Mouse (Mus musculus) embryonic stem cell, embryonic (primary cell): ENCODE data around the gene Hid1.

Experiments
- CTCF ChIA-PET, 4 experiments: fragments of 300-600 bp in 2 of 4; fragments of 350-600 bp in 2 of 4; sonication (Branson Sonifier 250); formaldehyde crosslinking; loops; one replicate each; lab custom pipeline; 2022; ENCODE audit warnings: inconsistent platforms in 2 of 4; lab: Charles Lee
- POLR2A ChIA-PET, 4 experiments: fragments of 300-600 bp in 2 of 4; fragments of 350-600 bp in 2 of 4; sonication (Branson Sonifier 250); formaldehyde crosslinking; loops; one replicate each; lab custom pipeline; 2022; ENCODE audit warnings: antibody characterized with exemption in 4 of 4, inconsistent platforms in 1 of 4; lab: Charles Lee

Hid1 gene

DNA sequence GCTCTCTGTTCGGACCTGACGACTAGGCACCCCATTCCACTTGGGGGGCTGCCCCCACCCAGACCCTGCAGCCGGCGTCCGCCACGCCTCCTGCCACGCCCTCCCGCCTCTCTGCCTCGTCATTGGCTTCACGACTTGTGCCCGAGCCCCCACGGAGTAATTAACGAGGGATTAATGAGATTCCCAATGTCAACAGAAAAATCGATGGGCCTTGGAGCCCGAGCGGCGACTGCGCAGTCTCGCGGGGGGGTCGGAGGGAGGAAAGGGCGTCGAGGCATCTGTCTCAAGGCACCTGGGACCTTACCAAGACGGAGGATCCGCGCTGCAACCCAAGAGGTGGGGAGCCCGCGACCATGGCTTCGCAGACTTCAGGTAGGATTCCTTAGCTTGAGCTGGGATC lies 33.0 kb downstream of the Hid1 start, which contains the start of gene Otop3:
Gene Otop3 (plus strand): TSS at position 201 of the 400 bp plus-strand sequence.
- ChIA-PET POLR2A (interaction anchor here in 2 of 4 experiments (1.0 to 2.0 kb wide), 3 partner anchors 11 to 42 kb away, joined by 3 to 7 read pairs (median 4); no protein-coding TSS in a partner anchor), CTCF (interaction anchor here (0.5 to 2.8 kb wide), 8 partner anchors 12 to 466 kb away, joined by 3 to 9 read pairs (median 4); partner anchors contain the start of genes Ush1g (in 2 of the 4) and Nt5c (in 1 of the 4))

DNA sequence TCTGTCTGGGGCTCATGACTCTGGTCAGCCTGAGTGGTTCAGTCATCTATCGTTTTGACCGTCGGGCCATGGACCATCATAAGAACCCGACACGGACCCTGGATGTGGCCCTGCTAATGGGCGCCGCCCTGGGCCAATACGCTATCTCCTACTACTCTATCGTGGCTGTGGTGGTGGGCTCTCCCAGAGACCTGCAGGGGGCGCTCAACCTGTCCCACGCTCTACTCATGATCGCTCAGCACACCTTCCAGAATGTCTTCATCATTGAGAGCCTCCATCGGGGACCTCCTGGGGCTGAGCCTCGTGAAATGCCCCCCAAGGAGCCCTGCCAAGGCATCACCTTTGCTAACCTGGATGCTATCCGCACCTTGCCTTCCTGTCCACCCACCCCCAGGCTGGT lies 38.2 kb downstream of the Hid1 start:
- CTCF ChIA-PET: interaction anchor here in 2 of 4 experiments (0.6 to 1.4 kb wide), 4 partner anchors 21 to 101 kb away, joined by 3 to 12 read pairs (median 4); no protein-coding TSS in a partner anchor
- POLR2A ChIA-PET: no interaction called here

DNA sequence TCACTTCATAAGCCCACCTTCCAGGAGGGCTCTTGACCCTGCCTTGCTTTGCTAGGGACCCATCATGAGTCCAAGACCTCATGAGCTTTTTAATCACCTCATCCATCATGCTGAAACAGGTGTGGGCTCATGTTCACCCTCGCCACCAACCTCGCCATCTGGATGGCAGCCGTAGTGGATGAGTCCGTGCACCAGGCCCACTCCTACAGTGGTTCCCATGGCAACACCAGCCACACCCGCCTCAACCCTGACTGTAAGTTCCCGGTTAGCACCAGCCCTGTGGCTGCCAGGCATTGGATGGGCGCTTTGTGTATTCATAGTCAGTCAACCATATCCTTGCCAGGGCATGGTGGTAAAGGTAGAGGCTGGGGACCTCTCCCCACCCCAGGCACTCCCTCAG lies 40.8 kb downstream of the Hid1 start:
- POLR2A ChIA-PET: interaction anchor here in 2 of 4 experiments (1.4 to 1.5 kb wide), 2 partner anchors 18 to 163 kb away, joined by 3 read pairs; partner anchors contain the start of gene Slc9a3r1 (in 1 of the 2)
- CTCF ChIA-PET: interaction anchor here in 1 of 4 experiments (1.3 to 2.3 kb wide), 2 partner anchors 27 to 124 kb away, joined by 4 to 5 read pairs; no protein-coding TSS in a partner anchor

DNA sequence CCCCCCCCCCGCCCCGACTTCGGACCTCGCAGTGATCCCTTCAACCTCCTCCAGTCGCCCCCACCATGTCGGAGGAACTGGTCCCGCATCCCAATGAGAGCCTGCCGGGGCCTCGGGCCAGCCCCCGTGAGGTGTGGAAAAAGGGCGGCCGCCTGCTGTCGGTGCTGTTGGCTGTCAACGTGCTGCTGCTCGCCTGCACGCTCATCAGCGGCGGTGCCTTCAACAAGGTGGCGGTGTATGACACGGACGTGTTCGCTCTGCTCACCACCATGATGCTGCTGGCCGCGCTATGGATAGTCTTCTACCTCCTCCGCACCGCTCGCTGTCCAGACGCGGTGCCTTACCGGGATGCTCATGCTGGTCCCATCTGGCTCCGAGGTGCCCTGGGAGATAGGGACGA lies 44.2 kb downstream of the Hid1 start:
- POLR2A ChIA-PET: interaction anchor here in 1 of 4 experiments (0.7 kb wide), 1 partner anchor 1129 kb away, joined by 3 read pairs; no protein-coding TSS in a partner anchor
- CTCF ChIA-PET: interaction anchor here (0.6 to 2.2 kb wide), 10 partner anchors 15 to 99 kb away, joined by 3 to 27 read pairs (median 4); partner anchors contain the start of gene Fads6 (in 1 of the 4)

DNA sequence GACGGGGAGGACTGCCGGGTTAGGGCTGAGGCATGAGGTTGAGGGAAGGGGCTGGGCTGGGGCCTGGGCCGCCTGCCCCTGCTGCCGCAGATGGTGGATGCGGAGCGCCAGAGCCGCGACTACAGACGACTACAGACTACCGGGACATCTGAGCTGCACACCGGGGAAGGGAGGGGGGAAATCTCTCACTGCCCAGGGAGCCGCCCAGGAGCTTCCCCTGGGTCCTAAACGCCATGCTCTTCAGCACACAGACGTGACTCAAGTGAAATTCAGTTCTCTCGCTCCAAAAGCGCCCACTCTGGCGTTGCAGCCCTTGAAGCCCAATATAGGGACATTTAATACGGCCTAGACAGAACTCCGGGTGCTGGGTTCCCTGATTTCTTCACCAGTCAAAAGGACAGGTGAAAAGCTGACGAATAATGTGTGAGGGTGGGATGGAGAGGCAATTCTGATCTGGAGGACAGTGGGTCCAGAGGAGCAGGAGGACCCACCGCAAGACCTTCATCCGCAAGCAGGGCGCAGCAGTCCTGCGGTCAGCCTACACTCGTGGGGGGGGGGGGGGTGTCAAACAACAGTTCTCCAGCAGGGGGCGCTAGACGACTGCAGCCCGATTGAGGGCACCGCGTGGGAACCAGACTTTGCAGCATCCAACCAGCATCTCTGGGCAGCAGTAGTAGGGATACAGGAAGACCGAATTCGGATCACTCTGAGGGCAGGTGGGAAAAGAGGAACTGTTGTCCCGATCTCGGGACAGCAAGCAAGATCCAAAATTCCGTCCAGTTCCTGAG lies 45.5 kb downstream of the Hid1 start, which contains the start of gene Ush1g:
Gene Ush1g (minus strand): TSS at position 136 of the 788 bp plus-strand sequence.
- CTCF ChIA-PET: interaction anchor here (0.6 to 2.2 kb wide), 38 partner anchors 8 to 1501 kb away, joined by 3 to 27 read pairs (median 3); partner anchors contain the start of genes Otop3 (in 2 of the 4), Fads6 (in 1 of the 4), Hid1 (in 1 of the 4) and Otop2 (in 1 of the 4)
- POLR2A ChIA-PET: interaction anchor here in 3 of 4 experiments (0.5 to 1.1 kb wide), 8 partner anchors 17 to 1073 kb away, joined by 3 to 5 read pairs (median 4); partner anchors contain the start of gene Fdxr (in 1 of the 3)

DNA sequence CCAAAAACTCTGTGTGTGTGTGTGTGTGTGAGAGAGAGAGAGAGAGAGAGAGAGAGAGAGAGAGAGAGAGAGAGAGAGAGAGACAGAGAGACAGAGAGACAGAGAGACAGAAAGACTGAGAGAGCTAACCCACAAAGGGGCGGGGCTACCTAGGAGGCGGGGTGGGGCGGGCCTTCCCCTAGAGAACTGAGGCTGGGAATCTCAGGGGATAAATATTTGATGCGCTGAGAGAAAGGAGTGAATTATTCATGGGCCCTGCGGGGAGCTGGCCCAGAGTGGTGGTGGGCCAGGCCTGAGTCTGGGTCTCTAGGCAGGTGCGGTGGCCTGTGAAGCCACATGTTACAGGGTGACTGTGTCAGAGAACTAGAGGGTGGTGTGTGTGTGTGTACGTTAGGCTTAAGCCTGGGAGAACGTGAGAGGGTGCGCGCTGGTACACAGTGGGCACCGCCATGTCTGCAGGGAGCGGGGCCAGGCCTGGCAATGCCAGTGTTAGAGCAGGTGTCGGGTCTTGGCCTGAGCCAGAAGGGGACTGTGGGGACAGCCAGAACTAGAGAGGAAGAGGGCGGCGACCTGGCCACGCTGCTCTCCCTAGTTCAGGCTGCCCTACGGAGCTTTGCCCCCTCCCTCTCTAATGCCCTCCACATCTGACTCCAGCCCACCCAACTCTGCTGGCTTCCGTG lies 47.7 kb downstream of the Hid1 start:
- CTCF ChIA-PET: interaction anchor here (0.5 to 1.3 kb wide), 17 partner anchors 8 to 821 kb away, joined by 3 to 11 read pairs (median 3); no protein-coding TSS in a partner anchor
- POLR2A ChIA-PET: interaction anchor here in 3 of 4 experiments (0.6 to 1.6 kb wide), 6 partner anchors 8 to 272 kb away, joined by 3 to 6 read pairs (median 4); partner anchors contain the start of gene Fdxr (in 2 of the 3)

DNA sequence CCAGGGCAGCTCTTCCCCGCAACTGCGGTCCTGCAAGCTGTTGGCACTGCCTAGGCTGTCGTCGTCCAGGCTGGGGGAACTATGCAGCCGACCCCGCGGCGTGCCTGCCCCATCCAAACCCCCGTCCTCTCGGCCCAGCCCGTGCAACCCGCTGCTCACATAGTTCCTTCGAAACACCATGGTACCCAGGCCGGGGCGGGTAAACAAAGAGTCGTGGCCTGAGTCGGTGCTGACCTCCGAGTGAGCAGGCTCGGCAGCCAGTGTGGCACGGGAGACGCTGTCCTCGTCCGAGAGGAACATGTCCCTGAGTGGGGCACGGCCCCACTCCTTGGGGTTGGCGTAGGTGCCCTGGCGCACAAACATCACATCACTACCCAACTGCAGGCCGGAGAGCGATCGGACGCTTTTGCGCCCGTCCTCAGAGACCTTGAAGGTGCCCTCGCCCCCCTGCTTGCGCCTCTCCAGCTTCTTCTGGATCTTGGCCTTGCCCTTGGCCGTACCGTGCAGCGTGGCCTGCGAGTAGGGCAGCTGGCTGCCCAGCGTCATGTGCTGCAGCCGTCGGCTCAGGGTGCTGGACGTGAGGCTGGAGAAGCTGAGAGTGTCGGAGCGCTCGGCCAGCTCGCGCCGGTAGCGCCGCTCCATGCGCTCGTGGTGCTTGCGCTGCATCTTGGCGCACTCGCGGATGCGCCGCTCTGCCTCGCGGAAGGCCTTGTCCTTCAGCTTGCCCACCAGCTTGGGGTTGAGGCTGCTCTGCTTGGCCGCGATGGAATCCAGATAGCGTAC lies 49.1 kb downstream of the Hid1 start:
- POLR2A ChIA-PET: interaction anchor here in 3 of 4 experiments (0.5 to 1.6 kb wide), 14 partner anchors 14 to 328 kb away, joined by 3 to 7 read pairs (median 3); partner anchors contain the start of genes Fdxr (in 1 of the 3), Jpt1 (in 1 of the 3), Otop3 (in 1 of the 3) and Slc9a3r1 (in 1 of the 3)
- CTCF ChIA-PET: interaction anchor here (0.6 to 2.7 kb wide), 12 partner anchors 11 to 1124 kb away, joined by 3 to 12 read pairs (median 4); partner anchors contain the start of gene Otop2 (in 1 of the 4)

DNA sequence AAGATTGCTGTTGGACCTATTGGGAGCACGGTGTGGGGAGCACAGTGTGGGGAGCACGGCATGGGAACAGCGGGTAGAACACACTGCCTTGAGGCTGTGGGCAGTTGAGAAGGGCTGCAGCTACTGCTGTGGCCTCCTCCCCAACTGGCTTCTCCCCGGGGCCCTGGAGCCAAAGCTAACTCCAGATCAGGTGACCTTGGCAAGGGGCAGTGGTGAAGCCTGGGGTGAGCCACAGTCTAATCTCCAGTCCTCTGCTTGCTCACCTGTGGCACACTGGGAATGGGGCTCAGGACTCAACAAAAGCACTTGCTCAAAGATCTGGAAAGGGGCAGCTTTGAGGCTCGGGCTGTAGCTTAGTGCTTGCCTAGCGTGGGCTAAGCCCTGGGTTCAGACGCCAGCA lies 50.4 kb downstream of the Hid1 start:
- CTCF ChIA-PET: interaction anchor here in 3 of 4 experiments (0.5 to 2.7 kb wide), 10 partner anchors 10 to 236 kb away, joined by 3 to 12 read pairs (median 4); partner anchors contain the start of gene Otop2 (in 1 of the 3)
- POLR2A ChIA-PET: interaction anchor here in 2 of 4 experiments (0.6 to 1.6 kb wide), 8 partner anchors 20 to 577 kb away, joined by 3 to 4 read pairs (median 3); partner anchors contain the start of genes Fads6 (in 1 of the 2), Fdxr (in 1 of the 2), Hid1 (in 1 of the 2) and Jpt1 (in 1 of the 2)

DNA sequence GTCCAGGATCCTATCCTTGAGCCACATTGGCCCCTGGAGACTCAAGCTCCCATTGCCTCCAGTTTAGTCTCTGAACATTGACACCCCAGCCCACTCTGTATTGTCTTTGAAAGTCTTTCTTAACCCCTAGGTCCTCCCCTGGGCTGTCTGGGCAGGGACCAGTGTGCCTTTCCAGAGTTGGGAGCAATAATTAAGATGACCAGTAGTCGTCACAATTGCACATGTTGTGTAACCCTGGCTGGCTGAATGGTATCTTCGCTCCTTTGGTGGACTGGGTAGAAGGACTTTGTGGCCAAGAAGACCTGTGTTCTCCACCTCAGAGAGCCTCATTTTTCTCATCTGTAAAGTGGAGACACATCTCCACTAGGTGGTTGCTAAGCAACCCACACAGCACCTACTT lies 53.3 kb downstream of the Hid1 start:
- CTCF ChIA-PET: interaction anchor here in 2 of 4 experiments (0.6 to 1.1 kb wide), 2 partner anchors 19 to 44 kb away, joined by 3 read pairs; no protein-coding TSS in a partner anchor
- POLR2A ChIA-PET: no interaction called here

DNA sequence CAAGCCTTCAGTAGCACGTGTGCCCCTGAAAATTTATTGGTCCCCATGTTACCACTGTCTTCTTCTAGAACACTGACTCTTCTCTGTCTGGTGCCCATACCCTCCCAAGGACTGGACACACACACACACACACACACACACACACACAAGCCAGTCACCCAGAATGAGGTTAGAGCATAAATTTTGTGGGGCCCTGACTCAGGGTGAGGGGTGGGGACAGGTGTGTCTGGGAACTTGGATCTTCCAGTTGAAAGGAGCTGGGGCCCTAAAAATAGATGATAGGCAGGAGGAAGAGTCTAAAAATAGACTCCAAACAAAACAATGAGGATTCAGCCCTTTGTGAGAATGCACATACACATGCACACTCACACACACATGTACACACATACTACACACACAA lies 58.8 kb downstream of the Hid1 start:
- ChIA-PET POLR2A (no interaction called here), CTCF (interaction anchor here in 1 of 4 experiments (1.0 kb wide), 1 partner anchor 11 kb away, joined by 3 read pairs; the partner anchor contains the start of gene Fads6)

DNA sequence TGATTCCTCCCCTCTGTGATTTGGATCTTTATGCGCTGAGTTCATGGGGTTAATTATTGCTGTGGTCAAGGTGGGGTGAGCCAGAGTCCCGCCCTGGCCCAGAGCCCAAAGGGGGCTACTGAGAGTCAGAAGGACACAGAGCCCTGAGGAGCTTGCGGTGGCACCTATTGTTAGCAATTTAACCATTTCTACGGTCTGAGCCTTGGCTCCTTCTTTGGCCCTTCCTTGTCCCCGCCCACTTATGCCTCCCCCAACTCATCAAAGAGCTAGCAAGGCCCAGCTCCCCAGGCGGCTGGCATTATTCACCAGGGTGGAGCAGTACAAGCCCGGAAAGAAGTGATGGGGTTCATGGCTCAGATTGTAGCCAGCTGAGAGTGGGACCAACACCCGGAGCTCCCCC lies 60.7 kb downstream of the Hid1 start, which contains the start of gene Otop2:
Gene Otop2 (plus strand): TSS at position 301 of the 400 bp plus-strand sequence.
- POLR2A ChIA-PET: interaction anchor here in 1 of 4 experiments (0.9 to 1.1 kb wide), 2 partner anchors 9 to 30 kb away, joined by 4 to 5 read pairs; partner anchors contain the start of genes Fads6 and Fdxr
- CTCF ChIA-PET: interaction anchor here (0.5 to 2.2 kb wide), 6 partner anchors 8 to 1144 kb away, joined by 3 to 7 read pairs (median 4); partner anchors contain the start of gene Ush1g (in 1 of the 4)

DNA sequence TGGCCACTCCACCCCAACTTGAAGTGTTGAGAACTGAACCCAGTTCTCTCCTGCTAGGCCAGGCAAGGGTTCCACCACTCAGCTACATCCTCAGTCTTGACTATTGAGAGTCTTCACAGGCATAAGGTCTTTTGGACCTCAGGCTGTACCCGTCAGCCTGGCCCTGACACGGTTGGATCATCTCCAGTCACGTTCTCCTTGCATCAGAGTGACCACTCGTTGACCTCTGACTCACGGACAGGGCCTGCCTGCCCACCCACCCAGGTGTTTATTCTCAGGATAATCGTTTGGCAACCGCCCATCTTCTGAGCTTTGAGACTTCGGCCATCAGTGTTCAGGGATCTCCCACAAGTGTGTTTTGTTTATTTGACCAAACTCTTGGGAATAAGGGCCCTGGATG lies 64.4 kb downstream of the Hid1 start:
- ChIA-PET CTCF (interaction anchor here in 1 of 4 experiments (2.3 kb wide), 1 partner anchor 78 kb away, joined by 6 read pairs; no protein-coding TSS in a partner anchor), POLR2A (interaction anchor here in 2 of 4 experiments (0.6 to 1.4 kb wide), 2 partner anchors 78 to 193 kb away, joined by 3 read pairs; no protein-coding TSS in a partner anchor)

DNA sequence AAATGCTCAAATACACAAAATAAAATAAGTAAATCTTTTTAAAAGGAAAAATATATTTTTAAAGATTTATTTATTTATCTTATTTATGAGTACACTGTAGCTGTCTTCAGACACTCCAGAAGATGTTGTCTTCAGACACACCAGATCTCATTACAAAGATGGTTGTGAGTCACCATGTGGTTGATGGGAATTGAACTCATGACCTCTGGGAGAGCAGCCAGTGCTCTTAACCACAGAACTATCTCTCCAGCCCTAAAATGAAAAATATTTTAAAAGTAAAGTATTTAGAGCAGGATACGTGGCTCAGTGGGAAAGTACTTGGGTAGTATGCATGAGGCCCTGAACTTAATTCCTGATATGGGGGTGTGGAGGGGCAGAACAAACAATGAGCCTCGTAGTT lies 66.2 kb downstream of the Hid1 start:
- POLR2A ChIA-PET: interaction anchor here in 3 of 4 experiments (0.6 to 1.1 kb wide), 6 partner anchors 25 to 512 kb away, joined by 3 to 5 read pairs (median 3); partner anchors contain the start of genes Caskin2 (in 1 of the 3) and Fdxr (in 1 of the 3)
- CTCF ChIA-PET: interaction anchor here (0.6 to 2.0 kb wide), 18 partner anchors 16 to 512 kb away, joined by 3 to 10 read pairs (median 4); partner anchors contain the start of gene Caskin2 (in 1 of the 4)

DNA sequence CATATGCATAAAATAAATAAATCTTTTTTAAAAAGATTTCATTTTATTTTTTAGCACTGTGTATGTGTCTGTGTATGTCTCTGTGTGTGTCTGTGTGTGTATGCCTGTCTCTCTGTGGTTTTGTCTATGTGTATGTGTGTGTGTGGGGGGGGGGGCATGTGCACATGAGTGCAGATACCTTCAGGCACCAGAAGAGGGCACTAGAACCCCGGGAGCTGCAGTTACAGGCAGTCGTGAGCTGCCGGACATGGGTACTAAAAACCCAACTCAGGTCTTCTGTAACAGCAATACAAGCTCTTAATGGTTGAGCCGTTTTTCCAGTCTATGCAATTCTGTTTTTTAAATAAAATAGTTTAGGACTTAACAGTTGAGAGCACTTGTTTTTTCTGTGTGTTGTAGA lies 66.8 kb downstream of the Hid1 start:
- POLR2A ChIA-PET: interaction anchor here in 3 of 4 experiments (0.6 to 1.1 kb wide), 6 partner anchors 33 to 541 kb away, joined by 3 to 5 read pairs (median 4); no protein-coding TSS in a partner anchor
- CTCF ChIA-PET: interaction anchor here (0.6 to 2.0 kb wide), 22 partner anchors 16 to 513 kb away, joined by 3 to 10 read pairs (median 4); partner anchors contain the start of gene Caskin2 (in 1 of the 4)

DNA sequence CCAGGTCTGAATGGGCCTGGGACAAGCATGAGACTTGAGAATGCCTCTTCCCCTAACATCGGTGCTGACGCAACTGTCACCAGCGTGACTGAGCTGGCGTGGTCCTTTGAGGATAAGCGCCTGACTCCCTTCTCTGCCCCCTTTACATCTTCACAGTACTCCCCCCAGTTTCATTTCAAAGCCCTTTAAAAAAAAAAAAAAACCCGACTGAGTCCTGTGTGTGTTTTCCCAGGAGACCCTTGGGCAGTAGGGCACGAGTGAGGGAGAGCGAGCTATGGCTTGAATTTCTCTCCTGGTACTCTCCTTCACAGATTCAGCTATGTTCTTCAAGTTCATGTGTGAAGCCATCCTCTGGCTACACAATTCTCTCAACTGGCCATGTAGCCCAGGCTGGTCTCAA lies 69.4 kb downstream of the Hid1 start:
- CTCF ChIA-PET: interaction anchor here (0.6 to 1.5 kb wide), 15 partner anchors 9 to 263 kb away, joined by 3 to 8 read pairs (median 4); partner anchors contain the start of gene Slc9a3r1 (in 1 of the 4)
- POLR2A ChIA-PET: interaction anchor here in 3 of 4 experiments (0.6 to 2.9 kb wide), 17 partner anchors 9 to 216 kb away, joined by 3 to 21 read pairs (median 4); partner anchors contain the start of genes Fdxr (in 2 of the 3), Armc7 (in 1 of the 3), Jpt1 (in 1 of the 3) and Otop2 (in 1 of the 3)
